Mouse (Mus musculus): ENCODE results near the gene Tmco4. TPM values are rescaled to one million over a fixed set of nuclear protein-coding genes. Genes with fewer than 3 reads are reported as not detected.

Tmco4 gene
- 31.1 TPM for polyA plus RNA-seq (2017; shearing (Covaris generic))

DNA sequence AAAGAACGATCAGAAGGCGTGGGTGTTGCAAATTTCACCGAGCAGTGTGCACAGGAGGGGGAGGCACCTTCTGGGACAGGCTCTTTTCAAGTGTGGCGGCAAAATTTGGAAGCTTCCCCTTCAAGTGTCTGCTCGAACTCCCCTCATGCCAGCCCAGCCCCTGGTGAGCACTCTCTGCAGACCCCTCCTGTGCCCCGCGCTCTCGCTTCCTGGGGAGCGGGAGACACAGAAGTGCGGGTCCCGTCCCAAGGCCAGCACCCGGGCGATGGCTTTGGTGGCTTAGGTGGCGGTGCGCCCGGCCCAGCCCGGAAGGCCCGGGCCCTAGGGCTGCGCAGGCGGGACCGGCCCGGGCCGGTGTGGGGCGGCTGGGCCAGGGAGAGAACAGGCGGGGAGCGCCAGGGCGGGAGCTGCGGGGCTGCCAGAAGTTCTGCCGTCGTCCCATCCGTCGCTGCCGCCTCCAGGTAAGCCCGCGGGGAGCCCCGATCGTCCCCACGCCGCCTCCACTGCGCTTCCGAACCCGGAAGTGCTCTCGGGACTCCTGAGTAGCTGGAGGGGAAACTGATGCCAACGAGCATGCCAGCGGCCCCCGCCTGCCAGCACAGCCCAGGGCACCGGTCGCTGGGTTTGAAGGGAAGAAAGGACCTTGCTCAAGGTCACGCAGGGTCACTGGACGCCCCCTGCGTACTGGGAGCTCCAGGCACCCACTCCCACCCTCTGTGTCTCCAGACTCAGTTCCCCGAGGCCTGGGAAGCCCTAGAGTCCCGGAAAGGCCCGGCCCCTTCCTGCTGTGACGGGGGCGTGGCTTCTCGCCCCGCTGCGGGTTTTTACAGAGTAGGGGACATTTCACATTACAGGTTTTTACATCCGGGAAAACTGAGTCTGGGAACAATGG, at the start of gene Tmco4:
Gene Tmco4 (plus strand): TSS at position 62 of the 892 bp plus-strand sequence.

DNA sequence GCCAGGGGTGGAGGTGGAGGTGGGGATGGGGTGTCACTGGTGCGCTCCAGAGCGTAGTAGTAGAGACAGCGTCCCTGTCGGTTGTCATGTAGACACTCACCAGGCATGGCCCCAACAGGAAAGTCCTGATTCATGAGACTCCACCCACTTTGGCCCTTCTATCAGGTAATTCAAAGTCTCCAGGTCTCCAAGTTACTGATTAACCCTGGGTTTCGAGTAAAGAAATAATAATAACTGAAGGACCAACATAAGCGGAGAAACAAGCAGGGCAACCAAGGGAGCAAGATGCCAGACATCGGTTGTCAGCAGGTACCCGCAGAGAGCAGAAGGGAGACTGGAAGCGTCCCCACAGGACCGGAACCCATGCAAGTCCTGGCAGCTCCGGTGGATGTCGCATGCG, 5.8 kb upstream of the Tmco4 start, which contains the start of gene Rnf186:
Gene Rnf186 (plus strand): TSS at position 247 of the 400 bp plus-strand sequence.

DNA sequence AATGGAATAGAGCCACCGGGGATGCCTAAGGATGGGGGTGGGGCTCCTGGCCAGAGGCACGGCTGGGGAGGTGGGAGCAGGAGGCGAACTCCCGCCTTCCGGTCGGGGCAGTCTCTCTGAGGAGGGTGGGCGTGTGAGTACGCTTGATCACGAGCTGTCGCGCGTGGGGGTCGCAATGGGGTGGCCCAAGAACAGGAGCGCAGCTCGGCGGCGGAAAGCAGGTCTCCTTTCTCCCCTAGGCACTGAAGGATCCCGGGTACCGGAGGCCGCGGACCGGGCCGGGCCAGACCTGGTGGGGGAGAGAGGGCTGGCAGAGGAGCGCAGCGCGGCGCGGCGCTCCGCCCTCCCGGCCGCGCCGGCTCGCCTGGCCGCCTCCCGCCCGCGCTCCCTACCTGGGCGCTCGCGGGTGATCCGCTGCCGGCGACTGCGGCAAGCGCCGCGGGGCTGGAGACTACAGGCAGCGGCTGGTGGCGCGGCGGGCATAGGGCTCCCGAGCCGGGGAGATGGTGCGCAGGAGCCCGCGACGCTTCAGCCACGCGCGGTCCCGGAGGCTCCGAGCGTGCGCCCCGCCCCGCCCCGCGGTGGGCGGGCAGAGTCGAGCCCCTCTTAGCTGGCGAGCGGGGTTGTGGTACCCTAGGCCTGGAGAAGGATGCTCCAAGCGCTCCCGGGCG, 102.5 kb downstream of the Tmco4 start, which contains the start of gene Htr6:
Gene Htr6 (minus strand): TSS at position 530 of the 671 bp plus-strand sequence.

DNA sequence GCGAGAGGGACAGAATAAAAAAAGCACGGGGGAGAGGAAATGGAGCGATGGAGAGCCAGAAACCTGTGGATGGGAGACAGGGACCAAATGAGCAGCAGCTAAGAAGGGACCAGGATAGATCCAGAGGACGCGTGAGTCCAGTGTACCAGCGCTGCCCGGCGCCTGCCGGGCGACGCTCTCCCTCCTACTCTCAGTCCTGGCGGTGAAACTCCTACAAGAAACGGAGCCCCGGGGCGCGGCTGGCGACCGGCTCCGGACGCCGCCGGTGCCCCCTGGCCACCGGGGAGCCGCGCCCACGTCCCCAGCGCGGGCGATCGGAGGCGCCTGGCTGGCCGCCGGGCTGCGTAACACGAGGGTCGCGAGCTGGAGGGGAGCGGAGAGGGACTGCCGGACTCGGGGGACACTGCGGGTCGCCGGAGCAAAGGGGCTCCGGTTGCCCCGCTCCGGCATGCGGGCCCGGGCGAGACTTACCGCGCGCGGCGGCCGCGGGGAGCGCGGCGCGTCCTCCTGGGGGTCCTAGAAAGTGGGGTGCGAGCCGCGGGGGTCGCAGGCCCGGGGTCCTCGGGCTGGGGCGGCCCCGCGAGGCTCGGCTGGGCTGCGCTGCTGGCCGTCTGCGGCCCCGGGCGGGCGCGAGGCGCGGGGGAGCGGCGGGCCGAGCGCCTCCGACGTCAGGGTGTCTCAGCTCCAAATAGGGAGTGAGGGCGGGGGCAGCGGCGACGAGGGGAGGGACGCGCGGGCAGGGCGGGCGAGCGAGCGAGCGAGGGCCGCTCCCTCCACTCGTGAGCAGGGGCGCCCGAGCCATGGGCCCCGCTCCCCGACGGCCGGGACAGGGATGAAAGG, 119.9 kb downstream of the Tmco4 start, which contains the start of gene Nbl1:
Gene Nbl1 (minus strand): TSS at position 638 of the 840 bp plus-strand sequence.

Other genes starting within 250 kb of the Tmco4 start
- gene Pla2g2c, start 248.1 kb upstream of the Tmco4 start, polyA plus RNA-seq (2017; shearing (Covaris generic)), result not detected
- not detected for gene Ubxn10, start 235.7 kb upstream of the Tmco4 start, polyA plus RNA-seq (2017; shearing (Covaris generic))
- not detected for gene Pla2g2f, start 215.3 kb upstream of the Tmco4 start, polyA plus RNA-seq (2017; shearing (Covaris generic))
- 0.22 TPM for gene Pla2g2d, start 197.2 kb upstream of the Tmco4 start, polyA plus RNA-seq (2017; shearing (Covaris generic))
- not detected for gene Pla2g5, start 109.4 kb upstream of the Tmco4 start, polyA plus RNA-seq (2017; shearing (Covaris generic))
- not detected for gene Gm13030, start 98.9 kb upstream of the Tmco4 start, polyA plus RNA-seq (2017; shearing (Covaris generic))
- not detected for gene Pla2g2e, start 94.9 kb upstream of the Tmco4 start, polyA plus RNA-seq (2017; shearing (Covaris generic))
- 7.3 TPM for gene Otud3, start 58.9 kb upstream of the Tmco4 start, polyA plus RNA-seq (2017; shearing (Covaris generic))
- not detected for gene Rnf186, start 5.8 kb upstream of the Tmco4 start, polyA plus RNA-seq (2017; shearing (Covaris generic))
- gene Htr6, start 102.7 kb downstream of the Tmco4 start, polyA plus RNA-seq (2017; shearing (Covaris generic)), result not detected
- not detected for gene Nbl1, start 120.1 kb downstream of the Tmco4 start, polyA plus RNA-seq (2017; shearing (Covaris generic))
- 261 TPM for gene Minos1, start 158.2 kb downstream of the Tmco4 start, polyA plus RNA-seq (2017; shearing (Covaris generic))
- 518 TPM for gene Capzb, start 220.0 kb downstream of the Tmco4 start, polyA plus RNA-seq (2017; shearing (Covaris generic))